Mouse (Mus musculus): ENCODE measurements around the gene Tekt1.

DNA sequence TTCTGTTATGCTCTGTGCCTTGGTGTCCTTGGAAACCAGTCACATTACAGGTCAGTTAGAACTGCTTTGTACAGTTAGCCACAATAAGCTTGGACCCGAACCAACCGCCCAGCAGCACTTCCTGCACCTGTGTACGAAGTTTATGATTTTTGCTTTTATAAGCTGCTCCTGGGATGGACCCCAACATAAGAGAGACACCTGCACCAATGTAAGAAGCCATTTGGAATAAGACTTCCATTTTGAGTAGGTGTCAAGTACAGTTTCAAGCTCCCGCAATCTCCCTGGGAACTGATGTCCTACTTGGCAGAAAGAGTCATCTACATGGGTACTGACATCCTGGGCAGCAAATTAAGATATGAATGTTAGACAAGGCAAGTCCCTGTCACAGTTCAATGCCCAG is 22.5 kb downstream of the Tekt1 start:
- TF ChIP-seq CTCF (IDR thresholded peaks at IDR 0.05; ENCODE audit: borderline replicate concordance, extremely low read depth, insufficient read depth, insufficient read length) = no peak
- no peak for TF ChIP-seq POLR2A (IDR thresholded peaks at IDR 0.05; ENCODE audit: borderline replicate concordance, extremely low read depth, insufficient read depth, insufficient read length, poor library complexity, severe bottlenecking)
